Mouse (Mus musculus) heart, embryonic 11.5 days (tissue): ENCODE data around the gene Cnot4. TPM values are rescaled to one million over a fixed set of nuclear protein-coding genes. Genes with fewer than 3 reads are reported as not detected.

Source experiments
- ATAC-seq: fragments of 200-750 bp; cut with Nextera tagmentation; replicated peaks from 2 replicates; pipeline ENCODE4 v1.8.0; 2017; ENCODE audit warnings: moderate library complexity; ENCODE audit not compliant: insufficient number of reproducible peaks, low FRiP score, low TSS enrichment
- H3K27ac ChIP-seq: fragments of 300-500 bp; sonication (generic); 2 replicates; pipeline ENCODE4 v1.5.1; 2014; ENCODE audit warnings: mild to moderate bottlenecking, low read depth, low read length
- H3K27me3 ChIP-seq: fragments of 300-500 bp; sonication (generic); 2 replicates; pipeline ENCODE4 v1.6.1; 2014; ENCODE audit warnings: mild to moderate bottlenecking, low read length, mixed read lengths; ENCODE audit not compliant: control insufficient read depth, insufficient read depth
- H3K36me3 ChIP-seq: fragments of 300-500 bp; sonication (generic); 2 replicates; pipeline ENCODE4 v1.6.1; 2014; ENCODE audit warnings: mild to moderate bottlenecking, low read length, moderate library complexity, mixed read lengths; ENCODE audit not compliant: control insufficient read depth, insufficient read depth
- H3K4me1 ChIP-seq: fragments of 300-500 bp; sonication (generic); 2 replicates; pipeline ENCODE4 v1.6.1; 2014; ENCODE audit warnings: low read length; ENCODE audit not compliant: control insufficient read depth, insufficient read depth
- H3K4me2 ChIP-seq: fragments of 300-500 bp; sonication (generic); 2 replicates; pipeline ENCODE4 v1.6.1; 2014; ENCODE audit warnings: mild to moderate bottlenecking, moderate library complexity
- H3K4me3 ChIP-seq: fragments of 300-500 bp; sonication (generic); 2 replicates; pipeline ENCODE4 v1.5.1; 2014; ENCODE audit warnings: low read depth, low read length
- H3K9ac ChIP-seq: fragments of 300-500 bp; sonication (generic); 2 replicates; pipeline ENCODE4 v1.6.1; 2014; ENCODE audit warnings: mild to moderate bottlenecking, low read depth, low read length, moderate library complexity
- H3K9me3 ChIP-seq: fragments of 300-500 bp; sonication (generic); replicated peaks from 2 replicates; pipeline ENCODE4 v1.6.1; 2016; ENCODE audit warnings: low read length; ENCODE audit not compliant: control insufficient read depth
- WGBS: fragments of 180-500 bp; shearing (Covaris S2); extraction: QIAGEN DNeasy Blood & Tissue Kit; methylation state at CpG from one replicate; pipeline ENCODE4 v1.1.7; 2014; ENCODE audit not compliant: insufficient replicate concordance; 5-methylcytosine and 5-hydroxymethylcytosine counted together
- polyA plus RNA-seq: library from polyadenylated mRNA; unstranded; fragments of >200 nt; fragmentation: Nextera tagmentation; extraction: Ambion mirVana; gene quantifications from 2 replicates; pipeline ENCODE4 v1.2.1, GENCODE M21; 2014

The Cnot4 gene
- polyA plus RNA-seq, 1 experiment from 2014 or later: 23.9 TPM

DNA sequence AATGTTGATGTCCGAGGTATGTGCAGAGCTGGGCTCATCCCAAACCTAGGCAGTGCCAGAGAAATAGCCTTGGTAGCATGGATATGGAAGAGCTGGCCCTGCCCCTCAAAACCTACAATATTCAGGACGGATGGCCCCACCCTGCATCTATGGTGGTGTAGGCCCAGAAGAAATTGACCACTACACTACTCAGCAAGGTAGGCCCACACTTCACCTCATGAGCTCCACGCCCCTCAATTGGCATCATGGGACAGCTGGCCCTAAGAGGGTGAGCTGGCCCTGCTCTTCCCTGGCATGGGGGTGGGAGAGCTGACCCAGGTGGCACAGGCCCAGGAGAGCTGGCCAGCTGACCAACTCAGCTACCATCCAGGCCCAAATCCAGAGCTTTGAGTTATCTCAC, 48.6 kb downstream of the Cnot4 start:
- Histone ChIP-seq H3K4me1 (no peaks in the 10 kb centered on the region), H3K9me3 (no peaks in the 10 kb centered on the region), H3K4me3 (no peak overlapping the region), H3K4me2 (no peak overlapping the region), H3K27me3 (no peaks in the 10 kb centered on the region), H3K27ac (no peak overlapping the region), H3K9ac (no peak overlapping the region), H3K36me3 (peaks cover 3% of the 10 kb centered on the region; the same call in 1 of the 2 replicates)
- 90% methylated on average over 3 of the region's 3 CpGs for WGBS
- ATAC-seq: no peak

- 95% methylated on average over 9 of the region's 9 CpGs for WGBS
- H3K4me1 ChIP-seq: no peaks in the 10 kb centered on the region
These were observed 58.4 kb downstream of the Cnot4 start for GRCm38 (mm10) chr6:35075148-35075547.

DNA sequence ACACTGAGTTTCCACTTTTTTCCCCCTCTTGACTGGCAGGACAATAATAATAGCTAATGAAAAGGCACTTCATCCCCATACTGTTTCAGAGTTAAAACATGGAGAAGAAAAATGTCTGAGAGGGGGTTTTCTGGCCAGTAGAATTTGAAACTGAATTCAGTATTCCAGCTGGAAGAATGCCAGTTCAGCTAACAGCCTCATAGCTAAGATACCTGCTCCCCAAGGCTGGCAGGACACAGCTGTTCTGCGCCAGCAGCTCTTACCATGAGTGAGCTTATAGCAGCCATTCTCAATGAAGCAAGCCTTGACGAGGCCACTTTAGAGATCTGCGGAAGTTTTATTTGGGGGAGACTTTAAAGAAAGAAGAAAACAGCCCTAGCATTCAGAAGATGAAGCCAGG, 62.3 kb downstream of the Cnot4 start:
- 90% methylated on average over 3 of the region's 3 CpGs for WGBS
- no peak overlapping the region for H3K4me2 ChIP-seq
- no peak for ATAC-seq

More at GRCm38 (mm10) chr6:35075148-35075547, 58.4 kb downstream of the Cnot4 start:
- Histone ChIP-seq H3K27me3 (no peaks in the 10 kb centered on the region), H3K9me3 (no peaks in the 10 kb centered on the region), H3K36me3 (peaks cover 15% of the 10 kb centered on the region), H3K4me3 (no peak overlapping the region), H3K4me2 (no peak overlapping the region), H3K9ac (no peak overlapping the region), H3K27ac (no peak overlapping the region)
- no peak for ATAC-seq

GRCm38 (mm10) chr6:35062446-35062845, 71.1 kb downstream of the Cnot4 start:
- Histone ChIP-seq H3K4me2 (no peak overlapping the region), H3K4me3 (no peak overlapping the region), H3K4me1 (no peaks in the 10 kb centered on the region), H3K9ac (no peak overlapping the region), H3K27me3 (no peaks in the 10 kb centered on the region), H3K9me3 (no peaks in the 10 kb centered on the region), H3K27ac (no peak overlapping the region), H3K36me3 (no peaks in the 10 kb centered on the region; the same call in 1 of the 2 replicates)
- no peak for ATAC-seq
- 19% methylated on average over 1 of the region's 1 CpGs for WGBS

More for the DNA sequence above, 62.3 kb downstream of the Cnot4 start:
- Histone ChIP-seq H3K27me3 (no peaks in the 10 kb centered on the region), H3K27ac (no peak overlapping the region), H3K9me3 (no peaks in the 10 kb centered on the region), H3K36me3 (peaks cover 15% of the 10 kb centered on the region), H3K4me1 (no peaks in the 10 kb centered on the region), H3K4me3 (no peak overlapping the region), H3K9ac (no peak overlapping the region)

- WGBS: 48% methylated on average over 1 of the region's 1 CpGs
- Histone ChIP-seq H3K27ac (no peak overlapping the region), H3K36me3 (no peaks in the 10 kb centered on the region), H3K4me2 (no peak overlapping the region), H3K4me3 (no peak overlapping the region), H3K9ac (no peak overlapping the region), H3K27me3 (no peaks in the 10 kb centered on the region), H3K9me3 (no peaks in the 10 kb centered on the region), H3K4me1 (no peaks in the 10 kb centered on the region)
- no peak for ATAC-seq
These were observed 90.4 kb downstream of the Cnot4 start for GRCm38 (mm10) chr6:35043127-35043526.

DNA sequence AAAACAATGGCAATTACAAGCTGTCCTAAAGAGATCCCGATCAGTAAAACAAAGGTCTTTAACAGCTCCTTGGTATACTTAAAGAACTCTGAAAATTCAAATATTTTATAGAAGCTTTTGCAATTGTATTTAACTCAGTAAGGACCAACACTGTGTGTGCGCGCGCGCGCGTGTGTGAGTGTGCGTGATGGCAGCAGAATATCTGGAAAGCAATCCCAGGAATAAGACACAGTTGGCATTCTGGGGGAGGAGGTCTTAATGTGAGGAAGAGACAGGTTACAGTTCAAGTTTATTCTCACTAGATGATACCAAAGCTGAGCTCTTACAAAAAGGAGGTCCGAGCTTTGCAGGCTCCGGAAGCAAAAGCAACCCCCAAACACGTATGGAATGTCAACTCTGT, 100.2 kb downstream of the Cnot4 start:
- 89% methylated on average over 11 of the region's 11 CpGs for WGBS
- Histone ChIP-seq H3K4me1 (no peaks in the 10 kb centered on the region), H3K27ac (no peak overlapping the region), H3K4me2 (no peak overlapping the region), H3K27me3 (no peaks in the 10 kb centered on the region), H3K9me3 (no peaks in the 10 kb centered on the region), H3K9ac (no peak overlapping the region), H3K4me3 (no peak overlapping the region), H3K36me3 (no peaks in the 10 kb centered on the region; the same call in 1 of the 2 replicates)
- no peak for ATAC-seq

GRCm38 (mm10) chr6:35032704-35033103, 100.8 kb downstream of the Cnot4 start:
- Histone ChIP-seq H3K9me3 (no peaks in the 10 kb centered on the region), H3K4me3 (no peak overlapping the region), H3K27me3 (no peaks in the 10 kb centered on the region), H3K4me2 (no peak overlapping the region), H3K36me3 (no peaks in the 10 kb centered on the region; the same call in 1 of the 2 replicates), H3K9ac (no peak overlapping the region), H3K27ac (no peak overlapping the region), H3K4me1 (no peaks in the 10 kb centered on the region)
- ATAC-seq: no peak
- 64% methylated on average over 2 of the region's 2 CpGs for WGBS

DNA sequence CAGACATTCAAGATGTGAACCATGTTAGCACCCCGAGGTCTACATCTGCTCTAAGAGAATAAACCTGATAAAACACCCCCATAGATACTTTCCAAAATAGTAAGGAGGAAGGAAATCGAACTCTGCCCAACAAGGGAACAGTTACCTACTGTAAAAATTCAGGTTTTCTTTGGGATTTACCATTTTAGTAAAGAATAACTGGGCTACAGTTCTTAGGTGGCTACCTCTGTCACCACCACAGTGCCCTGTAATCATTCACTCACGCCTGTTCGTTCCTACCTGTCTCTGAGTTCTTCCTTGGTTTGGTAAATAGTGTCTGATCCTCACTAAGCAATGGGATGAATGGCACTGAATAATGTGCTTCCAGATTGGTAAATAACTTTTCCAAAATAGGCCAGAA, 102.7 kb downstream of the Cnot4 start:
- Histone ChIP-seq H3K9me3 (no peaks in the 10 kb centered on the region), H3K36me3 (no peaks in the 10 kb centered on the region), H3K27ac (no peak overlapping the region), H3K9ac (no peak overlapping the region), H3K27me3 (no peaks in the 10 kb centered on the region), H3K4me2 (no peak overlapping the region), H3K4me3 (no peak overlapping the region), H3K4me1 (peaks cover 4% of the 10 kb centered on the region; the same call in 1 of the 2 replicates)
- ATAC-seq: no peak
- WGBS: 87% methylated on average over 4 of the region's 4 CpGs

DNA sequence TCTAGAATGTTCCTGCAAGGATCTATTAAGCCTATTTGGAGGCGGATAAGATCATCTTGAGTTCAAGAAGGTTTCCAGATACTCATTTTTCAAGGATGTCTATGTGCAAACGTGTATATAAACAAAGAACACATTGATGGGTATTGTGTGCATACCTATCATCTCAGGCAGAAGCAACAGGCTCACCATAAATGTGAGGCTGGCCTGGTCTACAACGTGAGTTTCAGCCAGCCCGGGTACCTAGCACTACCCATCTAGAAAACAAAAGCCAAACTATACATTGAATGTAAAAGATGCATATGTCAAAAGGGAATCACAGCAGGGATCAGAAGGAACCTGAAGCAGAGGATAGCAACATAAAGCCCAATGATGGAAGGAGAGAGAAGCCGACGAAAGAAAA, 103.3 kb downstream of the Cnot4 start:
- Histone ChIP-seq H3K27me3 (no peaks in the 10 kb centered on the region), H3K4me2 (no peak overlapping the region), H3K27ac (no peak overlapping the region), H3K4me1 (peaks cover 4% of the 10 kb centered on the region; the same call in 1 of the 2 replicates), H3K4me3 (no peak overlapping the region), H3K9me3 (no peaks in the 10 kb centered on the region), H3K36me3 (no peaks in the 10 kb centered on the region), H3K9ac (no peak overlapping the region)
- ATAC-seq: no peak
- 84% methylated on average over 6 of the region's 6 CpGs for WGBS
